Mouse (Mus musculus): ENCODE data around the gene Gm11444. TPM values are rescaled to one million over a fixed set of nuclear protein-coding genes. Genes with fewer than 3 reads are reported as not detected.
A peak's percentile ranks its signal among the peaks of the same experiment; 100 is the strongest.

The Gm11444 gene
- total and polyA plus RNA-seq, 2 experiments from 2014 or later: not detected

GRCm38 (mm10) chr11:85816471-85816870 lies 33.7 kb downstream of the Gm11444 start:
- ATAC-seq: no peak
- TF ChIP-seq CTCF (IDR thresholded peaks at IDR 0.05; ENCODE audit: low read depth): no peak
- DNase-seq (ENCODE audit: low spot score): no peak

GRCm38 (mm10) chr11:85814678-85815077 lies 35.5 kb downstream of the Gm11444 start:
- no peak overlapping the region for H3K27ac ChIP-seq
- DNase-seq (ENCODE audit: low spot score) (no peak), ATAC-seq (no peak)
- H3K9ac ChIP-seq (replicated peaks; ENCODE audit: low read length): no peak overlapping the region
- whole genome bisulfite sequencing: 47% methylated on average over 4 of the region's 4 CpGs
- no peaks in the 10 kb centered on the region for H3K9me3 ChIP-seq (ENCODE audit: low read length)
- no peaks in the 10 kb centered on the region for H3K36me3 ChIP-seq (ENCODE audit: insufficient read depth, low read length)
- H3K4me1 ChIP-seq (ENCODE audit: insufficient read depth, low read length): no peaks in the 10 kb centered on the region
- no peak for TF ChIP-seq CTCF (IDR thresholded peaks at IDR 0.05; ENCODE audit: low read depth)
- no peak overlapping the region for H3K4me3 ChIP-seq (ENCODE audit: low read length)
- H3K27me3 ChIP-seq (ENCODE audit: insufficient read depth, low read length): no peaks in the 10 kb centered on the region
- H3K4me2 ChIP-seq (ENCODE audit: low read depth, low read length): no peak overlapping the region

More at GRCm38 (mm10) chr11:85816471-85816870, 33.7 kb downstream of the Gm11444 start:
- Histone ChIP-seq H3K36me3 (ENCODE audit: insufficient read depth, low read length) (no peaks in the 10 kb centered on the region), H3K4me2 (ENCODE audit: low read depth, low read length) (no peak overlapping the region), H3K27ac (no peak overlapping the region), H3K4me3 (ENCODE audit: low read length) (no peak overlapping the region), H3K27me3 (ENCODE audit: insufficient read depth, low read length) (no peaks in the 10 kb centered on the region), H3K9ac (replicated peaks; ENCODE audit: low read length) (no peak overlapping the region), H3K4me1 (ENCODE audit: insufficient read depth, low read length) (no peaks in the 10 kb centered on the region), H3K9me3 (ENCODE audit: low read length) (no peaks in the 10 kb centered on the region)
- 79% methylated on average over 5 of the region's 5 CpGs for WGBS

DNA sequence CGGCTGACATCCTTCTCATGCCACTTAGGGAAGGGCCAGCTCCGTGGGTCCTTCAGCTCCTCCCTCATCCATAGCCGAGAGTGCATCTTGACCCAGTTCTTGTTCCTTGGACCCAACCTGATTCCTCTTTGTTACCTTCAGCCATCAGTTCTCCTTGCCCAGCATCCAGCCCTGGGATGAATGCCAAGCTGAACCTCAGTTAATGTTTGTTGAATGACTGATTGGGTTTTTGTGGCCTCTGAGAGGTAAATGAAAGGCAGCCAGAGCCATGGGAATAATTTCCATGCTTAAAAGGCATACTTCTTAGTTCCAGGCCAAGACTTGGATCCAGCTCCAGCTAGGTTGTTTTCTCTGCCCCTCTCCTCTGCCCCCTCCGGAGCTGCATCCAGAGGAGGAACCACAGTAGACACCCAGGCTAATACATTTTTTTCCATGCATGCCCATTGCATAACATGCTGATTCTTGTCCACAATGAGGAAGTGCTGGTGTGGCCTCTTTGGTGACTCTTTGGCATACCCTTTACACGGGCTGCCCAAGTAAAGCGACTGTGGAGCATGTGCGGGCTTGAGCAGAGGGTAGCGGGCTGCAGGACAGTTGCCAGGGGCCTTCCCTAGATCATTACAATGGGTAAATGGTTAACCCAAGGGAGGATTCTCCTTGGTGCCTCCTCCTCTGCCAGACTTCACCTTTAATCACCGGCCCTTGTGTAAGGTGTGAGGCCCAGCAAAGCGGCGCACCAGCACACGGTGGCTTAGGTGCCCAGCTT lies 37.7 kb downstream of the Gm11444 start:
- WGBS: 74% methylated on average over 12 of the region's 12 CpGs
- no peak for ATAC-seq
- H3K27ac ChIP-seq: no peak overlapping the region

DNA sequence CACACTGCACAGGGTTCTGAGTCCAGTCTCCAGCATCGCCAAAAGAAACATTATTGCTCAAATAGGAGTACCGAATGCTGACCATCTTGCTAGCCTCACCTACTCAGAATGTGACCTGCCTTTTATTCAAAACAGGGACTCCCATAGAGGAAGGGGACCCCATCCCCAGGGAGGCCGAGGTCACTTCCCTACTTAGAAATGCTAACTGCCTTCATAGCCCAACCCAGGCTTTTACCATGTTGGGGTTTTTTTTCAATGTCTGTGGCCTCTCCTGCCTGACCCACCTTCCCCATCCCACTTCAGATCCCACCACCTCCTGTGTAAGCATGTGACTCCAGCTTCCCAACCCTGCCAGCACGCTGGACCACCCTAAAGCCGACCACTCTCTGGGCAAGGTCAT lies 38.5 kb downstream of the Gm11444 start:
- H3K4me2 ChIP-seq (ENCODE audit: low read depth, low read length): no peak overlapping the region
- DNase-seq (ENCODE audit: low spot score) (no peak), ATAC-seq (no peak)
- H3K4me1 ChIP-seq (ENCODE audit: insufficient read depth, low read length): no peaks in the 10 kb centered on the region
- H3K9me3 ChIP-seq (ENCODE audit: low read length): no peaks in the 10 kb centered on the region
- no peak overlapping the region for H3K9ac ChIP-seq (replicated peaks; ENCODE audit: low read length)
- H3K36me3 ChIP-seq (ENCODE audit: insufficient read depth, low read length): no peaks in the 10 kb centered on the region
- no peaks in the 10 kb centered on the region for H3K27me3 ChIP-seq (ENCODE audit: insufficient read depth, low read length)
- no peak overlapping the region for H3K4me3 ChIP-seq (ENCODE audit: low read length)
- WGBS: 87% methylated on average over 5 of the region's 5 CpGs
- no peak overlapping the region for H3K27ac ChIP-seq
- TF ChIP-seq CTCF (IDR thresholded peaks at IDR 0.05; ENCODE audit: low read depth): no peak

More for the DNA sequence above, 37.7 kb downstream of the Gm11444 start:
- Histone ChIP-seq H3K4me3 (ENCODE audit: low read length) (no peak overlapping the region), H3K4me2 (ENCODE audit: low read depth, low read length) (no peak overlapping the region), H3K27me3 (ENCODE audit: insufficient read depth, low read length) (no peaks in the 10 kb centered on the region), H3K9me3 (ENCODE audit: low read length) (no peaks in the 10 kb centered on the region), H3K4me1 (ENCODE audit: insufficient read depth, low read length) (no peaks in the 10 kb centered on the region), H3K36me3 (ENCODE audit: insufficient read depth, low read length) (no peaks in the 10 kb centered on the region), H3K9ac (replicated peaks; ENCODE audit: low read length) (no peak overlapping the region)
- DNase-seq (ENCODE audit: low spot score): peak; percentile 9
- no peak for TF ChIP-seq CTCF (IDR thresholded peaks at IDR 0.05; ENCODE audit: low read depth)

GRCm38 (mm10) chr11:85811229-85811628 lies 38.9 kb downstream of the Gm11444 start:
- Histone ChIP-seq H3K27ac (no peak overlapping the region), H3K36me3 (ENCODE audit: insufficient read depth, low read length) (no peaks in the 10 kb centered on the region), H3K9me3 (ENCODE audit: low read length) (no peaks in the 10 kb centered on the region), H3K27me3 (ENCODE audit: insufficient read depth, low read length) (no peaks in the 10 kb centered on the region), H3K9ac (replicated peaks; ENCODE audit: low read length) (no peak overlapping the region), H3K4me3 (ENCODE audit: low read length) (no peak overlapping the region), H3K4me2 (ENCODE audit: low read depth, low read length) (no peak overlapping the region), H3K4me1 (ENCODE audit: insufficient read depth, low read length) (no peaks in the 10 kb centered on the region)
- ATAC-seq: no peak
- TF ChIP-seq CTCF (IDR thresholded peaks at IDR 0.05; ENCODE audit: low read depth): no peak
- 83% methylated on average over 4 of the region's 4 CpGs for WGBS
- DNase-seq (ENCODE audit: low spot score): no peak

DNA sequence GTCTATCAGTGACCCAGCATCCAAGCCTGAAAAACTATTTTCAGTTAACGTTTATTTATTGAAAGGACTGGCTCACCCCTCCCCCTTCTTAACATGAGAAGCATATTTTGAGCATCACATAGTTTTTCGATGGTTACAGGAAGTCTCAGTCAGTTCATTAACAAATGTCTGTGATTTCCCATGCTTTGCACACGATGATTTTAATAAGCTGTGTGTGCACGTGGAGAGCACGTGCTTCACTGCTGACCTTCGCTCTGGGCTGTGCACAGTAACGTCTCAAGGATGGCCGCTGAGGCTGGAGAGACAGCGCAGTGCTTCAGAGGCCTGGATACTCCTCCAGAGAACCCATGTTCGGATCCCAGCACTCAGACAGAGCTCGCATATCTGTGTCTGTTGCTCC lies 42.8 kb downstream of the Gm11444 start:
- ATAC-seq: no peak
- H3K9ac ChIP-seq (replicated peaks; ENCODE audit: low read length): no peak overlapping the region

DNA sequence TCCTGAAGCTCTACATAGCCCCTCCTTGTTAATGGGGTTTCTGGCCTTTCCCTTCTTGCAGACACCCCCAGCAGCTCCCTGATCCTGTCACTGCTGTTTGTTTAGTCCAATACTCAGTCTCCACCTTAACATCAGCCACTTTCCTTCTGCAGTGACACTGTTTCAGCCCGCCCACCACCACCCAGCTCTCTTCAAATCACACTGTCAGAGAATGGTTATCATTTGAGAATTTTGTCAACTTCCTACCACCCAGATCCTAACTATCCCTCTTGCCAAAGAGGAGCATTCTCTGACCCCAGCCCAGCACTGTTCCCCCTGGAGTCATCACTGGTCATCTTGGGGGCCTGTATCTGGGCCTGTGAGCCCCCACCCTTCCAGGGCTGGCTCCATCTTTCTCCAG lies 44.4 kb downstream of the Gm11444 start:
- Histone ChIP-seq H3K4me3 (ENCODE audit: low read length) (no peak overlapping the region), H3K27ac (no peak overlapping the region), H3K36me3 (ENCODE audit: insufficient read depth, low read length) (no peaks in the 10 kb centered on the region), H3K9me3 (ENCODE audit: low read length) (no peaks in the 10 kb centered on the region), H3K27me3 (ENCODE audit: insufficient read depth, low read length) (no peaks in the 10 kb centered on the region), H3K4me1 (ENCODE audit: insufficient read depth, low read length) (no peaks in the 10 kb centered on the region), H3K4me2 (ENCODE audit: low read depth, low read length) (no peak overlapping the region), H3K9ac (replicated peaks; ENCODE audit: low read length) (no peak overlapping the region)
- 82% methylated on average over 1 of the region's 1 CpGs for WGBS
- no peak for TF ChIP-seq CTCF (IDR thresholded peaks at IDR 0.05; ENCODE audit: low read depth)
- DNase-seq (ENCODE audit: low spot score) (no peak), ATAC-seq (no peak)

More for the DNA sequence above, 42.8 kb downstream of the Gm11444 start:
- H3K4me1 ChIP-seq (ENCODE audit: insufficient read depth, low read length): no peaks in the 10 kb centered on the region
- no peaks in the 10 kb centered on the region for H3K27me3 ChIP-seq (ENCODE audit: insufficient read depth, low read length)
- no peak overlapping the region for H3K4me2 ChIP-seq (ENCODE audit: low read depth, low read length)
- H3K4me3 ChIP-seq (ENCODE audit: low read length): no peak overlapping the region
- WGBS: 81% methylated on average over 11 of the region's 11 CpGs
- no peaks in the 10 kb centered on the region for H3K9me3 ChIP-seq (ENCODE audit: low read length)
- no peak for DNase-seq (ENCODE audit: low spot score)
- H3K27ac ChIP-seq: no peak overlapping the region
- H3K36me3 ChIP-seq (ENCODE audit: insufficient read depth, low read length): no peaks in the 10 kb centered on the region
- no peak for TF ChIP-seq CTCF (IDR thresholded peaks at IDR 0.05; ENCODE audit: low read depth)
